Mouse (Mus musculus): ENCODE data around the gene Lum. TPM values are rescaled to one million over a fixed set of nuclear protein-coding genes. Genes with fewer than 3 reads are reported as not detected.

Lum gene
- polyA plus RNA-seq, 1 experiment, result 1.3 TPM

GRCm38 (mm10) chr10:97601744-97602143 is 36.8 kb downstream of the Lum start:
- H3K4me1 ChIP-seq (ENCODE audit: control insufficient read depth, insufficient read depth, low read length), result no peaks in the 10 kb centered on the region
- no peaks in the 10 kb centered on the region for H3K36me3 ChIP-seq (ENCODE audit: control insufficient read depth, insufficient read depth, low read length)
- TF ChIP-seq POLR2A (IDR thresholded peaks at IDR 0.05; ENCODE audit: control insufficient read depth, low read depth, low read length) (no peak), CTCF (IDR thresholded peaks at IDR 0.05; ENCODE audit: control insufficient read depth, insufficient read depth, insufficient replicate concordance, low read depth, low read length) (no peak)
- H3K27me3 ChIP-seq (ENCODE audit: control insufficient read depth, insufficient read depth, low read length), result no peaks in the 10 kb centered on the region
- no peak overlapping the region for H3K4me3 ChIP-seq (ENCODE audit: control insufficient read depth, low read depth, low read length)
- H3K27ac ChIP-seq (ENCODE audit: control insufficient read depth, insufficient read depth, low read depth, low read length), result no peak overlapping the region

- Histone ChIP-seq H3K27me3 (ENCODE audit: control insufficient read depth, insufficient read depth, low read length) (no peaks in the 10 kb centered on the region), H3K4me3 (ENCODE audit: control insufficient read depth, low read depth, low read length) (no peak overlapping the region), H3K36me3 (ENCODE audit: control insufficient read depth, insufficient read depth, low read length) (no peaks in the 10 kb centered on the region), H3K4me1 (ENCODE audit: control insufficient read depth, insufficient read depth, low read length) (no peaks in the 10 kb centered on the region), H3K27ac (ENCODE audit: control insufficient read depth, insufficient read depth, low read depth, low read length) (no peak overlapping the region)
- TF ChIP-seq CTCF (IDR thresholded peaks at IDR 0.05; ENCODE audit: control insufficient read depth, insufficient read depth, insufficient replicate concordance, low read depth, low read length), result no peak
- no peak for TF ChIP-seq POLR2A (IDR thresholded peaks at IDR 0.05; ENCODE audit: control insufficient read depth, low read depth, low read length)
Measured at GRCm38 (mm10) chr10:97603256-97603655, 38.3 kb downstream of the Lum start.

GRCm38 (mm10) chr10:97606579-97606978 is 41.7 kb downstream of the Lum start, which contains the start of gene Kera:
Gene Kera (plus strand): TSS chr10:97606879.
- H3K27ac ChIP-seq (ENCODE audit: control insufficient read depth, insufficient read depth, low read depth, low read length), result no peak within 1 kb of the TSS
- H3K27me3 ChIP-seq (ENCODE audit: control insufficient read depth, insufficient read depth, low read length), result no peaks in the 10 kb centered on the region
- TF ChIP-seq POLR2A (IDR thresholded peaks at IDR 0.05; ENCODE audit: control insufficient read depth, low read depth, low read length), result no peak
- H3K4me3 ChIP-seq (ENCODE audit: control insufficient read depth, low read depth, low read length), result no peak within 1 kb of the TSS
- no peaks in the 10 kb centered on the region for H3K4me1 ChIP-seq (ENCODE audit: control insufficient read depth, insufficient read depth, low read length)
- H3K36me3 ChIP-seq (ENCODE audit: control insufficient read depth, insufficient read depth, low read length), result no peaks in the 10 kb centered on the region

Other genes starting within 250 kb of the Lum start
- 27.0 and 44.1 TPM in 2 replicates for gene Dcn, start 85.5 kb upstream of the Lum start, polyA plus RNA-seq (2012; rRNA removed)
- gene Kera, start 41.8 kb downstream of the Lum start, polyA plus RNA-seq (2012; rRNA removed), result not detected in 2 replicates
- 9.6 and 13.3 TPM in 2 replicates for gene Epyc, start 78.9 kb downstream of the Lum start, polyA plus RNA-seq (2012; rRNA removed)
- 205 and 233 TPM in 2 replicates for gene Ccer1, start 127.9 kb downstream of the Lum start, polyA plus RNA-seq (2012; rRNA removed)
- not detected in 2 replicates for gene C030005K15Rik, start 161.6 kb downstream of the Lum start, polyA plus RNA-seq (2012; rRNA removed)